Mouse (Mus musculus): ENCODE measurements at regions not wholly inside any gene's neighbourhood (a gene's known extent, or its start where the extent isn't known, plus 50 kb on each side); places are given as distances from the start of the nearest gene placed in this dataset.

GRCm38 (mm10) chr2:51288678-51289077 is 139.8 kb upstream of the Rnd3 start:
- Histone ChIP-seq H3K4me3 (ENCODE audit: insufficient read depth, low read depth, low read length) (no peak overlapping the region), H3K27ac (replicated peaks; ENCODE audit: insufficient read depth, low read depth, low read length) (no peak overlapping the region), H3K36me3 (ENCODE audit: control insufficient read depth, insufficient read depth, low read length) (no peaks in the 10 kb centered on the region), H3K27me3 (ENCODE audit: control insufficient read depth, insufficient read depth, low read length) (no peaks in the 10 kb centered on the region), H3K4me1 (ENCODE audit: control insufficient read depth, insufficient read depth, low read length) (no peaks in the 10 kb centered on the region), H3K9ac (ENCODE audit: low read depth, low read length) (no peak overlapping the region), H3K79me2 (ENCODE audit: control insufficient read depth, insufficient read depth, low read length) (no peaks in the 10 kb centered on the region)
- no peak for DNase-seq (ENCODE audit: extremely low read depth, low read depth, low spot score)
- TF ChIP-seq POLR2A (IDR thresholded peaks at IDR 0.05; ENCODE audit: extremely low read depth, insufficient read depth, low read length) (no peak), CTCF (IDR thresholded peaks at IDR 0.05; ENCODE audit: low read depth, low read length) (no peak)
- WGBS, result 75% methylated on average over 3 of the region's 3 CpGs

- Histone ChIP-seq H3K4me1 (ENCODE audit: control insufficient read depth, insufficient read depth, low read length) (no peaks in the 10 kb centered on the region), H3K27me3 (ENCODE audit: control insufficient read depth, insufficient read depth, low read length) (no peaks in the 10 kb centered on the region), H3K4me3 (ENCODE audit: insufficient read depth, low read depth, low read length) (no peak overlapping the region), H3K36me3 (ENCODE audit: control insufficient read depth, insufficient read depth, low read length) (no peaks in the 10 kb centered on the region), H3K79me2 (ENCODE audit: control insufficient read depth, insufficient read depth, low read length) (no peaks in the 10 kb centered on the region), H3K27ac (replicated peaks; ENCODE audit: insufficient read depth, low read depth, low read length) (no peak overlapping the region), H3K9ac (ENCODE audit: low read depth, low read length) (no peak overlapping the region)
- WGBS, result 46% methylated on average over 1 of the region's 1 CpGs
- TF ChIP-seq POLR2A (IDR thresholded peaks at IDR 0.05; ENCODE audit: extremely low read depth, insufficient read depth, low read length) (no peak), CTCF (IDR thresholded peaks at IDR 0.05; ENCODE audit: low read depth, low read length) (no peak)
- DNase-seq (ENCODE audit: extremely low read depth, low read depth, low spot score), result no peak
Measured at GRCm38 (mm10) chr2:51285632-51286031, 136.7 kb upstream of the Rnd3 start.

DNA sequence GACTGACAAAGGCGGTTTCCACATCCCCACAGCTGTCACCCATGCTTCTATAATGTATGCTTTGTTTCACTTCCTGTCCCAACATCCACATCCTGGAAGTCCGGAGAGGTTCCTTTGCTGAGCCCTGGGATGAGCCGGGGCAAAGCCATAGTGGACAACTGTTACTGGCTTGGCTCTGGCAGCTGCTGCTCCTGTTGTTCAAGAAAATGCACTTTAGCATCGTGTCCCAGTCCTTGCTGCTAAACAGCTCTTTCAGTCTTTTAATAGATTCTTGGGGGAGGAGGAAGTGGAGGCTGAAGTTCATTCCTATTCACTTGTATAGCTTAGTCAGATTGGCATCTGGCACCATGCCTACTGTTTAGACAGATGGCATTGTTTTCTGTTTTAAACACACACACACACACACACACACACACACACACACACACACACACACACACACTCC is 135.9 kb upstream of the Rnd3 start:
- Histone ChIP-seq H3K9ac (ENCODE audit: low read depth, low read length) (no peak overlapping the region), H3K27ac (replicated peaks; ENCODE audit: insufficient read depth, low read depth, low read length) (no peak overlapping the region), H3K36me3 (ENCODE audit: control insufficient read depth, insufficient read depth, low read length) (no peaks in the 10 kb centered on the region), H3K27me3 (ENCODE audit: control insufficient read depth, insufficient read depth, low read length) (no peaks in the 10 kb centered on the region), H3K4me3 (ENCODE audit: insufficient read depth, low read depth, low read length) (no peak overlapping the region), H3K4me1 (ENCODE audit: control insufficient read depth, insufficient read depth, low read length) (no peaks in the 10 kb centered on the region), H3K79me2 (ENCODE audit: control insufficient read depth, insufficient read depth, low read length) (no peaks in the 10 kb centered on the region)
- 69% methylated on average over 4 of the region's 4 CpGs for WGBS
- TF ChIP-seq POLR2A (IDR thresholded peaks at IDR 0.05; ENCODE audit: extremely low read depth, insufficient read depth, low read length) (no peak), CTCF (IDR thresholded peaks at IDR 0.05; ENCODE audit: low read depth, low read length) (no peak)
- DNase-seq (ENCODE audit: extremely low read depth, low read depth, low spot score), result no peak

GRCm38 (mm10) chr2:51279396-51280045 is 130.6 kb upstream of the Rnd3 start:
- TF ChIP-seq POLR2A (IDR thresholded peaks at IDR 0.05; ENCODE audit: extremely low read depth, insufficient read depth, low read length) (no peak), CTCF (IDR thresholded peaks at IDR 0.05; ENCODE audit: low read depth, low read length) (no peak)
- 78% methylated on average over 5 of the region's 5 CpGs for WGBS
- H3K9ac ChIP-seq (ENCODE audit: low read depth, low read length), result no peak overlapping the region
- H3K79me2 ChIP-seq (ENCODE audit: control insufficient read depth, insufficient read depth, low read length), result no peaks in the 10 kb centered on the region
- DNase-seq (ENCODE audit: extremely low read depth, low read depth, low spot score), result no peak
- no peak overlapping the region for H3K4me3 ChIP-seq (ENCODE audit: insufficient read depth, low read depth, low read length)
- no peaks in the 10 kb centered on the region for H3K4me1 ChIP-seq (ENCODE audit: control insufficient read depth, insufficient read depth, low read length)
- no peaks in the 10 kb centered on the region for H3K36me3 ChIP-seq (ENCODE audit: control insufficient read depth, insufficient read depth, low read length)
- no peak overlapping the region for H3K27ac ChIP-seq (replicated peaks; ENCODE audit: insufficient read depth, low read depth, low read length)
- no peaks in the 10 kb centered on the region for H3K27me3 ChIP-seq (ENCODE audit: control insufficient read depth, insufficient read depth, low read length)

DNA sequence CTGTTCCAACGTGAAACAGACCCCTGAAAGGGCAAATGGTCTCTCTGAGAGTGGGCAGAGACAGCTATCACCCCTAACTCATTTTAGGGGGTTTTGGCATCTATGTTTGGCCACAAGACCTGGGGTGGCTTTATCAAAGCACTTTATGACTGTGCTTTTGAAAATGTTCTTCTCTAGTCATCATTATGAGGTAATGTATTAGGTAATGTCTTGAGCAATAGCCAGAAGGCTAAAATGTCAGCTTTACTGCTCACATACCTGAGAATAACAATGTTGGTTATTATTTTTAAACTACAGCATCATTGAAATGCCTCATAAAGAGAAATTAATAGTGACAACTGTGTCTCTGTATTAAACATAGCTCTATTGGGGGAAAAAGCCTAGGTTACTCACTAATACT is 129.9 kb upstream of the Rnd3 start:
- H3K27ac ChIP-seq (replicated peaks; ENCODE audit: insufficient read depth, low read depth, low read length), result no peak overlapping the region
- no peaks in the 10 kb centered on the region for H3K4me1 ChIP-seq (ENCODE audit: control insufficient read depth, insufficient read depth, low read length)
- H3K9ac ChIP-seq (ENCODE audit: low read depth, low read length), result no peak overlapping the region
- H3K27me3 ChIP-seq (ENCODE audit: control insufficient read depth, insufficient read depth, low read length), result no peaks in the 10 kb centered on the region
- H3K36me3 ChIP-seq (ENCODE audit: control insufficient read depth, insufficient read depth, low read length), result no peaks in the 10 kb centered on the region
- no peaks in the 10 kb centered on the region for H3K79me2 ChIP-seq (ENCODE audit: control insufficient read depth, insufficient read depth, low read length)
- WGBS, result 71% methylated on average over 1 of the region's 1 CpGs
- H3K4me3 ChIP-seq (ENCODE audit: insufficient read depth, low read depth, low read length), result no peak overlapping the region
- no peak for DNase-seq (ENCODE audit: extremely low read depth, low read depth, low spot score)
- TF ChIP-seq CTCF (IDR thresholded peaks at IDR 0.05; ENCODE audit: low read depth, low read length) (no peak), POLR2A (IDR thresholded peaks at IDR 0.05; ENCODE audit: extremely low read depth, insufficient read depth, low read length) (no peak)

GRCm38 (mm10) chr2:51278356-51278755 is 129.4 kb upstream of the Rnd3 start:
- Histone ChIP-seq H3K4me3 (ENCODE audit: insufficient read depth, low read depth, low read length) (no peak overlapping the region), H3K79me2 (ENCODE audit: control insufficient read depth, insufficient read depth, low read length) (no peaks in the 10 kb centered on the region), H3K27ac (replicated peaks; ENCODE audit: insufficient read depth, low read depth, low read length) (no peak overlapping the region), H3K27me3 (ENCODE audit: control insufficient read depth, insufficient read depth, low read length) (no peaks in the 10 kb centered on the region), H3K4me1 (ENCODE audit: control insufficient read depth, insufficient read depth, low read length) (no peaks in the 10 kb centered on the region), H3K36me3 (ENCODE audit: control insufficient read depth, insufficient read depth, low read length) (no peaks in the 10 kb centered on the region), H3K9ac (ENCODE audit: low read depth, low read length) (no peak overlapping the region)
- no peak for TF ChIP-seq POLR2A (IDR thresholded peaks at IDR 0.05; ENCODE audit: extremely low read depth, insufficient read depth, low read length)
- TF ChIP-seq CTCF (IDR thresholded peaks at IDR 0.05; ENCODE audit: low read depth, low read length), result no peak
- WGBS, result 92% methylated on average over 4 of the region's 4 CpGs
- no peak for DNase-seq (ENCODE audit: extremely low read depth, low read depth, low spot score)

Data from liver, adult 2 months (tissue).